Mouse (Mus musculus) hindbrain, embryonic 14.5 days (tissue): ENCODE data around the gene Scd2. TPM values are rescaled to one million over a fixed set of nuclear protein-coding genes. Genes with fewer than 3 reads are reported as not detected.

Experiments used
- ATAC-seq: fragments of 200-750 bp; cut with Nextera tagmentation; 2 replicates; pipeline ENCODE4 v1.8.0; 2017; ENCODE audit warnings: moderate number of reproducible peaks, mild to moderate bottlenecking, moderate TSS enrichment, moderate library complexity; ENCODE audit not compliant: low FRiP score
- DNase-seq: peaks from one replicate; pipeline ENCODE4 v3.0.0-alpha.2; 2015; ENCODE audit warnings: low spot score
- H3K27ac ChIP-seq: fragments of 300-500 bp; sonication (generic); 2 replicates; pipeline ENCODE4 v1.5.1; 2014; ENCODE audit warnings: mild to moderate bottlenecking, moderate library complexity
- H3K27me3 ChIP-seq: fragments of 300-500 bp; sonication (generic); 2 replicates; pipeline ENCODE4 v1.6.1; 2014; ENCODE audit warnings: mild to moderate bottlenecking, low read length, mixed read lengths; ENCODE audit not compliant: control insufficient read depth, insufficient read depth
- H3K36me3 ChIP-seq: fragments of 300-500 bp; sonication (generic); replicated peaks from 2 replicates; pipeline ENCODE4 v1.6.1; 2014; ENCODE audit not compliant: control insufficient read depth, insufficient read depth
- H3K4me1 ChIP-seq: fragments of 300-500 bp; sonication (generic); replicated peaks from 2 replicates; pipeline ENCODE4 v1.6.1; 2014; ENCODE audit warnings: antibody characterized with exemption, low read length, mixed read lengths; ENCODE audit not compliant: control insufficient read depth, insufficient read depth
- H3K4me2 ChIP-seq: fragments of 300-500 bp; sonication (generic); replicated peaks from 2 replicates; pipeline ENCODE4 v1.6.1; 2014; ENCODE audit warnings: mild to moderate bottlenecking, moderate library complexity
- H3K4me3 ChIP-seq: fragments of 300-500 bp; sonication (generic); replicated peaks from 2 replicates; pipeline ENCODE4 v1.5.1; 2014; ENCODE audit warnings: mild to moderate bottlenecking, low read length
- H3K9ac ChIP-seq: fragments of 300-500 bp; sonication (generic); 2 replicates; pipeline ENCODE4 v1.6.1; 2014
- H3K9me3 ChIP-seq: fragments of 300-500 bp; sonication (generic); 2 replicates; pipeline ENCODE4 v1.6.1; 2016; ENCODE audit warnings: low read length; ENCODE audit not compliant: control insufficient read depth
- WGBS: fragments of 180-500 bp; shearing (Covaris S2); extraction: QIAGEN DNeasy Blood & Tissue Kit; methylation state at CpG from one replicate; pipeline ENCODE4 v1.1.7; 2014; 5-methylcytosine and 5-hydroxymethylcytosine counted together
- polyA plus RNA-seq: library from polyadenylated mRNA; unstranded; fragments of >200 nt; fragmentation: Nextera tagmentation; extraction: Ambion mirVana; gene quantifications from 2 replicates; pipeline ENCODE4 v1.2.1, GENCODE M21; 2014

Gene Scd2
- polyA plus RNA-seq, 1 experiment from 2014 or later, result 323 TPM

- Histone ChIP-seq H3K27ac (no peak overlapping the region), H3K27me3 (no peaks in the 10 kb centered on the region), H3K4me1 (peaks cover 62% of the 10 kb centered on the region), H3K36me3 (peaks cover 91% of the 10 kb centered on the region), H3K4me3 (peak overlapping the region; percentile 9), H3K4me2 (peak overlapping the region; percentile 99), H3K9me3 (no peaks in the 10 kb centered on the region), H3K9ac (peak overlapping the region; percentile 11; the same call in 1 of the 2 replicates)
- no peak for DNase-seq
- 68% methylated on average over 6 of the region's 6 CpGs for WGBS
- ATAC-seq, result no peak
Observed at GRCm38 (mm10) chr19:44299902-44300301, 6.4 kb downstream of the Scd2 start.

GRCm38 (mm10) chr19:44300520-44300919, 7.0 kb downstream of the Scd2 start:
- Histone ChIP-seq H3K9me3 (no peaks in the 10 kb centered on the region), H3K27ac (no peak overlapping the region), H3K4me3 (no peak overlapping the region), H3K4me2 (peak overlapping the region; percentile 99), H3K9ac (no peak overlapping the region), H3K4me1 (peaks cover 62% of the 10 kb centered on the region), H3K36me3 (peaks cover 97% of the 10 kb centered on the region), H3K27me3 (no peaks in the 10 kb centered on the region)
- ATAC-seq (no peak), DNase-seq (no peak)
- 79% methylated on average over 7 of the region's 7 CpGs for WGBS

- Histone ChIP-seq H3K4me1 (peaks cover 59% of the 10 kb centered on the region), H3K27me3 (no peaks in the 10 kb centered on the region), H3K9ac (no peak overlapping the region), H3K4me3 (no peak overlapping the region), H3K4me2 (peak overlapping the region; percentile 99), H3K27ac (no peak overlapping the region), H3K36me3 (peaks cover 100% of the 10 kb centered on the region), H3K9me3 (no peaks in the 10 kb centered on the region)
- 61% methylated on average over 16 of the region's 16 CpGs for WGBS
- DNase-seq (no peak), ATAC-seq (no peak)
Observed at GRCm38 (mm10) chr19:44301176-44301575, 7.7 kb downstream of the Scd2 start.

GRCm38 (mm10) chr19:44301671-44302305, 8.3 kb downstream of the Scd2 start:
- peak overlapping the region; percentile 19; the same call in 1 of the 2 replicates for H3K4me2 ChIP-seq
- no peak for ATAC-seq

GRCm38 (mm10) chr19:44302901-44303300, 9.4 kb downstream of the Scd2 start:
- no peak overlapping the region for H3K4me2 ChIP-seq
- no peak overlapping the region for H3K27ac ChIP-seq
- H3K36me3 ChIP-seq, result peaks cover 100% of the 10 kb centered on the region
- ATAC-seq, result no peak
- H3K4me1 ChIP-seq, result peaks cover 41% of the 10 kb centered on the region
- DNase-seq, result no peak
- H3K4me3 ChIP-seq, result no peak overlapping the region
- 83% methylated on average over 11 of the region's 11 CpGs for WGBS
- no peaks in the 10 kb centered on the region for H3K9me3 ChIP-seq
- no peaks in the 10 kb centered on the region for H3K27me3 ChIP-seq
- no peak overlapping the region for H3K9ac ChIP-seq

More at GRCm38 (mm10) chr19:44301671-44302305, 8.3 kb downstream of the Scd2 start:
- Histone ChIP-seq H3K4me3 (no peak overlapping the region), H3K36me3 (peaks cover 100% of the 10 kb centered on the region), H3K9me3 (no peaks in the 10 kb centered on the region), H3K4me1 (peaks cover 53% of the 10 kb centered on the region), H3K9ac (no peak overlapping the region), H3K27me3 (no peaks in the 10 kb centered on the region), H3K27ac (no peak overlapping the region)
- 80% methylated on average over 9 of the region's 9 CpGs for WGBS
- DNase-seq, result no peak

GRCm38 (mm10) chr19:44303502-44303901, 10.0 kb downstream of the Scd2 start:
- H3K4me1 ChIP-seq, result peaks cover 35% of the 10 kb centered on the region
- no peaks in the 10 kb centered on the region for H3K27me3 ChIP-seq
- no peak overlapping the region for H3K9ac ChIP-seq
- peaks cover 100% of the 10 kb centered on the region for H3K36me3 ChIP-seq
- no peak overlapping the region for H3K27ac ChIP-seq
- DNase-seq, result no peak
- H3K4me3 ChIP-seq, result no peak overlapping the region
- ATAC-seq, result no peak
- no peak overlapping the region for H3K4me2 ChIP-seq
- H3K9me3 ChIP-seq, result no peaks in the 10 kb centered on the region
- 79% methylated on average over 8 of the region's 8 CpGs for WGBS

- Histone ChIP-seq H3K27me3 (no peaks in the 10 kb centered on the region), H3K4me3 (no peak overlapping the region), H3K27ac (no peak overlapping the region), H3K4me1 (peaks cover 27% of the 10 kb centered on the region), H3K36me3 (peaks cover 92% of the 10 kb centered on the region), H3K4me2 (no peak overlapping the region), H3K9ac (no peak overlapping the region), H3K9me3 (no peaks in the 10 kb centered on the region)
- ATAC-seq (no peak), DNase-seq (no peak)
- WGBS, result 88% methylated on average over 10 of the region's 10 CpGs
Observed at GRCm38 (mm10) chr19:44304419-44304818, 10.9 kb downstream of the Scd2 start.

- Histone ChIP-seq H3K36me3 (peaks cover 86% of the 10 kb centered on the region), H3K9me3 (no peaks in the 10 kb centered on the region), H3K9ac (no peak overlapping the region), H3K4me2 (no peak overlapping the region), H3K27ac (no peak overlapping the region), H3K4me3 (no peak overlapping the region), H3K27me3 (no peaks in the 10 kb centered on the region), H3K4me1 (peaks cover 22% of the 10 kb centered on the region)
- no peak for ATAC-seq
- WGBS, result 86% methylated on average over 16 of the region's 16 CpGs
- DNase-seq, result no peak
Observed at GRCm38 (mm10) chr19:44304851-44305510, 11.5 kb downstream of the Scd2 start.

GRCm38 (mm10) chr19:44305701-44306100, 12.2 kb downstream of the Scd2 start:
- Histone ChIP-seq H3K27ac (no peak overlapping the region), H3K4me1 (peaks cover 17% of the 10 kb centered on the region; the same call in 1 of the 2 replicates), H3K9ac (no peak overlapping the region), H3K4me2 (no peak overlapping the region), H3K27me3 (no peaks in the 10 kb centered on the region), H3K4me3 (no peak overlapping the region), H3K36me3 (peaks cover 79% of the 10 kb centered on the region), H3K9me3 (no peaks in the 10 kb centered on the region)
- DNase-seq (no peak), ATAC-seq (no peak)
- 91% methylated on average over 15 of the region's 15 CpGs for WGBS
